Mouse (Mus musculus) WW6 (cell line): ENCODE results near the gene Clcn7.
"Not testable (repeated sequence)": the region's sequence is repeated elsewhere in the genome, so short reads cannot be mapped to it uniquely, and the experiment has no call there.

ENCODE experiments used
- DNase-seq: peaks from one replicate; pipeline ENCODE4 v3.0.0-alpha.2; 2013; ENCODE audit warnings: low read depth, low spot score

Gene Clcn7

DNA sequence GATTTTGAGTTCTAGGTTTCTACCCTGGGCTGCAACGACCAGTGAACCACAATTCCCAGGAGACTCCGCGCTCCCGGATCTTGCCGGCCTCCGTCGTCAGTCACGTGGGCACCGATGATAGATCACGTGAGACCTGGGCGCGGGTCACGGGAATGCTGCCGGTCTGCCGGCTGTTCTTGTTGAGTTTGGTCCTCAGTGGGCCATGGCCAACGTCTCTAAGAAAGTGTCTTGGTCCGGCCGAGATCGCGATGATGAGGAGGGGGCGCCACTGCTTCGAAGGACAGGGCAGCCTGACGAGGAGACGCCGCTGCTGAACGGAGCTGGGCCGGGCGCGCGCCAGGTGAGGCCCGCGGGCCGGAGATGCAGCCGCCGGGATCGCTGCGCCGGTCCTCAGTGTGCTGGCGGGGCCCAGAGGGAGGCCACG is at the start of gene Clcn7:
Gene Clcn7, plus strand, starts transcription at position 117 of the 424 bp plus-strand sequence.
- DNase-seq: peak; percentile 68

DNA sequence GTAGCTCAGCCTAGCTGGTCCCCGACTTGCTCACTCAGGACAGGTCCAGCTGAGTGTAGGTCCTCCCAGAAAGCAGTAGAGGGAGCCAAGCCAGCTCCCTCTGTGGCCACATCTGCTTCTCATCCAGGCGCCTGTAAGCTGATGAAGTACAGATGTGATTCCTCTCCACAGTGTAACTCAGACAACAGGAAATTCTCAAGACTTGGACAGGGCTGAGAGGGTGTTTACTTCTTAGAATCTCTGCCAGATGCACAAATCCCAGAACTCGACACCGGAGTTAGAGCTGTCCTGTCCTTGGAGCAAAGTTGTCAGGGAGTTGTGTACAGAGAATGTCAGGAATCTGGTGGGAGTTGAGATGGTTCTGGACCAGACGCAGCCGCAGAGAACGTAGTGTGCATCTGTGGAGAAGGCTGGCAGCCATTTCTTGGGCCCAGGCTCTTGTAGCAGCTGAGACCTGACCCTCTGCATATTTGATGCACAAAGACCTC is 49.7 kb upstream of the Clcn7 start, which contains the start of gene Tmem204:
Gene Tmem204, minus strand, starts transcription at position 148 of the 488 bp plus-strand sequence.
- no peak for DNase-seq

- no peak for DNase-seq
Observed at GRCm38 (mm10) chr17:25084835-25085385, 48.3 kb upstream of the Clcn7 start.

DNA sequence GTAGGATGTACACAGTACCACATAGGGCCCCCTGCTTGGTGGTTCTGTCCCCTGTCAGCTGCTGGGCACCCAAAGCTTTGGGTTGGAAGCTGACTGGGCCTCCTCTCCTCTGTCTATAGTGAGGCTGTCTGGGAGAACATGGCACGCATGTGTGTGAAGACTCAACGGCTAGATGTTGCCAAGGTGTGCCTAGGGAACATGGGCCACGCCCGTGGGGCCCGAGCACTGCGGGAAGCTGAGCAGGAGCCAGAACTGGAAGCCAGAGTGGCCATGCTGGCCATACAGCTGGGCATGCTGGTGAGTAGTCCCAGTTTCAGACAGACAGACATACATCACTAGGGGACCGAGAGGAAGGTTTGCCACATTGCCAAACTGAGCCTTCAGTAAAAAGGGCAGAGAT is 46.5 kb upstream of the Clcn7 start:
- DNase-seq: no peak

- no peak for DNase-seq
Observed at GRCm38 (mm10) chr17:25089158-25089557, 44.0 kb upstream of the Clcn7 start.

- no peak for DNase-seq
Observed at GRCm38 (mm10) chr17:25090450-25090849, 42.7 kb upstream of the Clcn7 start.

GRCm38 (mm10) chr17:25096221-25096620 is 37.0 kb upstream of the Clcn7 start:
- DNase-seq: no peak

DNA sequence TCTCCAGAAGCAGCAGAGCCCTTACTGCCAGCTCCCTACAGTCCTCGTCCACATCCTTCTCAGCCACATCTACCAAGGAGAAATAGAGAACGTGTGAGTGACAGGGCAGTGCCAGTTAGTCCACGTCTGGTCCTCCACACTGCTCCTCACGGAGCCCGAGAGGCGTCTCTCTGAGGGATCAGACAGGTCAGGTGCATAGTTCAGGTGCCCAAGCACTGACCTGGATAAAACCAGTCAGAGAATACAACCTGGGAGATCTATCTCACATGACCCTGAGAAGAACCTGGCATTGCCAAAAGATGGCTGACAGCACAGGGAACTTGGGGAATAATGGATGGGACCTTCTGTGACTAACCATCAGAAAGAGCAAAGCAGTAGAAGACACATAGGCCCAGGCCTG is 33.1 kb upstream of the Clcn7 start:
- DNase-seq: no peak

- DNase-seq: no peak
Observed at GRCm38 (mm10) chr17:25101338-25101737, 31.9 kb upstream of the Clcn7 start.

GRCm38 (mm10) chr17:25107786-25108185 is 25.4 kb upstream of the Clcn7 start:
- no peak for DNase-seq

GRCm38 (mm10) chr17:25109578-25109977 is 23.6 kb upstream of the Clcn7 start:
- no peak for DNase-seq

DNA sequence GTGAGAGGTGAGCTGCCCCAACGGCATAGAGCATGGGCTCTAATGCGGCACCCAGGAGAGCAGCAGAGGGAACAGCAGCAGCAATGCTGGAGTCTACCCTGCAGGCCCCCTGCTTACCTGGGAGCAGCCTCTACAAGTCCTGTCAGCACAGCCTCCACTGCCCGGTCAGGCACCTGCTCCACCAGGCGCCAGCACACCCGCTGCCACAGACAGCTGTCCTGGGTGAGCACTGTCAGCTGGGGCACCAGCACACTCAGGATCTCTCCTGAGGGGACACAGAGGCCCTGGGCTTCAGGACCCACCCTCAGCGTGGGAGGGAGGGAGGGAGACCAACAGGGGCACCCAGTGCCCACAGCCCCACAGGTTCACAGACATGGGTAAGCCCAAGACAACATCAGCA is 22.6 kb upstream of the Clcn7 start:
- DNase-seq: no peak

DNA sequence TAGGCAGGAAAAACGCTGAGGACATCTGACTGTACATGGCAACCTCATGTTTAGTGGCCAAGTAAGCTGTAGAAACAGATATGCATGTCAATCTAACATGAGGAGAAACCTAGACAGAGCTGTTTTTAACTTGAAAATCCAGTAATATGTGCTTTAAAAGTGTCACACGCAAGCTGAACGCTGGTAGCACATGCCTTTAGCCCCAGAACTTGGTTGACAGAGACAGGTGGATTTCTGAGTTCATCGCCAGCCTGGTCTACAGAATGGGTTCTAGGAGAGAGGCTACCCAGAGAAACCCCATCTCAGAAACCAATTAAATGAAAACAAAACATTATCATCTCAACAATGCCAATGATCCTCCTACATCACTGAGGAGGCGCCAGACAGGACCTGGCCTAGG is 22.0 kb upstream of the Clcn7 start:
- DNase-seq: no peak

- DNase-seq: no peak
Observed at GRCm38 (mm10) chr17:25111739-25112422, 21.3 kb upstream of the Clcn7 start.

GRCm38 (mm10) chr17:25112423-25112810 is 20.8 kb upstream of the Clcn7 start:
- DNase-seq: no peak

GRCm38 (mm10) chr17:25114908-25115645 is 18.1 kb upstream of the Clcn7 start:
- DNase-seq: no peak

- peak; percentile 74 for DNase-seq
Observed at GRCm38 (mm10) chr17:25115664-25116432, 17.3 kb upstream of the Clcn7 start, which contains the start of gene Telo2. TSS of gene Telo2 (minus strand) at chr17:25115967.

- no peak for DNase-seq
Observed at GRCm38 (mm10) chr17:25117263-25117662, 15.9 kb upstream of the Clcn7 start.

GRCm38 (mm10) chr17:25120406-25120805 is 12.8 kb upstream of the Clcn7 start, which contains the start of gene Ptx4:
TSS of gene Ptx4 (plus strand) at chr17:25120760.
- DNase-seq: no peak

DNA sequence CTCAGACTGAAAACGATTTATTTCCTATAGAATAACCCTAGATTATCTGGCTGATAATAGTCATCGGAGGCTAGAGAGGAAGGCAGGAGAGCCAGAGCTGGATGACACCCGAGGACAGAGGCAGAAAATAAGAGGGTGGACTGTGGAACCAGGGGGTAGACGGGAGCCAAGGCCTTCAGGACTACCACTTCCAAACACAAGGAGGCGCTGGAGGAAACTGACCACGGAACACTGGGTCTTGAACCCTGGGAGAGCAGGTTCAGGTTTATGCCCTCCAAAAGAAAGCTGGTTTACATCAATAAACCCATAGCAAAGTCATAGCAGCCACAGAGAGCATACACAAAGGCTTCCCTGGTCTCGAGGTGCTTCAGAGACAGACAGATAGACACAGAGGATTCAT is 9.2 kb upstream of the Clcn7 start:
- DNase-seq: no peak

DNA sequence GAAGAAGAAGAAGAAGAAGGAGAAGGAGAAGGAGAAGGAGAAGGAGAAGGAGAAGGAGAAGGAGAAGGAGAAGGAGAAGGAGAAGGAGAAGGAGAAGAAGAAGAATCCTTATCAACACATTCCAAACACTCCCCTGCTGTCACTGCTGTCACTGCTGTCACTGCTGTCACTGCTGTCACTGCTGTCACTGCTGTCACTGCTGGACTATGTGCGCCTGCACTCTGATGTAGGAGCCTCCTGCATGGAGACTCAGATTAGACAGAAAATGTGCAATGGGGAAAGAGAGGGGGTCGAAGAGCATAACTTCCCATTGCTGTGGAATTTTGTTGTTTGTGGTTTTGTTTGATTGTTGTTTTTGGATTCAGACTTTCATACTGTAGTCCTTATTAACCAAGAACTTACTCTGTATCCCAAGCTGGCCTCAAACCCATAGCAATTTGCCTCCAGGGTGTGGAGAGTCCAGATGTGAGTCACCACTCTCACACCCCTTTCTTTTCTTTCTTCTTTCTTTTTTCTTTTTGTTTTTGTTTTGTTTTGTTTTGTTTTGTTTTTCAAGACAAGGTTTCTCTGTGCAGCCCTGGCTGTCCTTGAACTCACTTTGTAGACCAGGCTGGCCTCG is 7.6 kb upstream of the Clcn7 start:
- DNase-seq: not testable (repeated sequence)
